Mouse (Mus musculus) kidney, embryonic 14.5 days (tissue): ENCODE measurements at regions not wholly inside any gene's neighbourhood (a gene's known extent, or its start where the extent isn't known, plus 50 kb on each side); places are given as distances from the start of the nearest gene placed in this dataset.

Source experiments
- ATAC-seq: fragments of 200-750 bp; cut with Nextera tagmentation; 2 replicates; pipeline ENCODE4 v1.8.0; 2017; ENCODE audit warnings: moderate number of reproducible peaks, mild to moderate bottlenecking, moderate TSS enrichment, moderate library complexity; ENCODE audit not compliant: low FRiP score, low TSS enrichment
- H3K27ac ChIP-seq: fragments of 300-500 bp; sonication (generic); 2 replicates; pipeline ENCODE4 v1.5.1; 2014; ENCODE audit warnings: low read depth, mild to moderate bottlenecking, low read length, moderate library complexity, mixed read lengths
- H3K27me3 ChIP-seq: fragments of 300-500 bp; sonication (generic); 2 replicates; pipeline ENCODE4 v1.6.1; 2014; ENCODE audit warnings: mild to moderate bottlenecking, low read length; ENCODE audit not compliant: control insufficient read depth, insufficient read depth
- H3K36me3 ChIP-seq: fragments of 300-500 bp; sonication (generic); 2 replicates; pipeline ENCODE4 v1.6.1; 2014; ENCODE audit warnings: low read length, mixed read lengths; ENCODE audit not compliant: control insufficient read depth, insufficient read depth
- H3K4me1 ChIP-seq: fragments of 300-500 bp; sonication (generic); 2 replicates; pipeline ENCODE4 v1.6.1; 2014; ENCODE audit warnings: low read length, mixed read lengths; ENCODE audit not compliant: control insufficient read depth, insufficient read depth
- H3K4me2 ChIP-seq: fragments of 300-500 bp; sonication (generic); replicated peaks from 2 replicates; pipeline ENCODE4 v1.6.1; 2014; ENCODE audit warnings: low read depth, mild to moderate bottlenecking, low read length
- H3K4me3 ChIP-seq: fragments of 300-500 bp; sonication (generic); 2 replicates; pipeline ENCODE4 v1.5.1; 2014; ENCODE audit warnings: mild to moderate bottlenecking, low read length
- H3K9ac ChIP-seq: fragments of 300-500 bp; sonication (generic); 2 replicates; pipeline ENCODE4 v1.6.1; 2014; ENCODE audit warnings: low read depth, mild to moderate bottlenecking, low read length, moderate library complexity
- H3K9me3 ChIP-seq: fragments of 300-500 bp; sonication (generic); 2 replicates; pipeline ENCODE4 v1.6.1; 2016; ENCODE audit warnings: low read length; ENCODE audit not compliant: control insufficient read depth
- WGBS: fragments of 180-500 bp; shearing (Covaris S2); extraction: QIAGEN DNeasy Blood & Tissue Kit; methylation state at CpG from one replicate; pipeline ENCODE4 v1.1.7; 2014; 5-methylcytosine and 5-hydroxymethylcytosine counted together

- H3K9ac ChIP-seq, result no peak overlapping the region
- H3K27me3 ChIP-seq, result no peaks in the 10 kb centered on the region
- no peak overlapping the region for H3K4me2 ChIP-seq
- H3K36me3 ChIP-seq, result no peaks in the 10 kb centered on the region
- ATAC-seq, result no peak
- H3K9me3 ChIP-seq, result no peaks in the 10 kb centered on the region
- no peak overlapping the region for H3K4me3 ChIP-seq
- H3K4me1 ChIP-seq, result no peaks in the 10 kb centered on the region
- 91% methylated on average over 3 of the region's 3 CpGs for WGBS
- no peak overlapping the region for H3K27ac ChIP-seq
Measured at GRCm38 (mm10) chr3:128030352-128030751, 134.2 kb upstream of the Fam241a start.

- H3K27ac ChIP-seq, result no peak overlapping the region
- ATAC-seq, result no peak
- 48% methylated on average over 5 of the region's 5 CpGs for WGBS
Measured at GRCm38 (mm10) chr3:128029565-128029915, 133.4 kb upstream of the Fam241a start.

GRCm38 (mm10) chr3:128028856-128029564 is 132.9 kb upstream of the Fam241a start:
- H3K9me3 ChIP-seq, result no peaks in the 10 kb centered on the region
- no peak for ATAC-seq
- no peak overlapping the region for H3K27ac ChIP-seq
- H3K4me3 ChIP-seq, result no peak overlapping the region
- H3K4me2 ChIP-seq, result no peak overlapping the region
- no peaks in the 10 kb centered on the region for H3K4me1 ChIP-seq
- no peaks in the 10 kb centered on the region for H3K36me3 ChIP-seq
- WGBS, result 7% methylated on average over 11 of the region's 11 CpGs
- no peaks in the 10 kb centered on the region for H3K27me3 ChIP-seq
- no peak overlapping the region for H3K9ac ChIP-seq

More at GRCm38 (mm10) chr3:128029565-128029915, 133.4 kb upstream of the Fam241a start:
- H3K4me3 ChIP-seq, result no peak overlapping the region
- no peaks in the 10 kb centered on the region for H3K9me3 ChIP-seq
- H3K9ac ChIP-seq, result no peak overlapping the region
- no peaks in the 10 kb centered on the region for H3K4me1 ChIP-seq
- no peak overlapping the region for H3K4me2 ChIP-seq
- no peaks in the 10 kb centered on the region for H3K27me3 ChIP-seq
- H3K36me3 ChIP-seq, result no peaks in the 10 kb centered on the region

- no peaks in the 10 kb centered on the region for H3K9me3 ChIP-seq
- 93% methylated on average over 12 of the region's 12 CpGs for whole genome bisulfite sequencing
- no peaks in the 10 kb centered on the region for H3K36me3 ChIP-seq
- no peaks in the 10 kb centered on the region for H3K4me1 ChIP-seq
- no peak overlapping the region for H3K27ac ChIP-seq
- H3K4me2 ChIP-seq, result no peak overlapping the region
- H3K4me3 ChIP-seq, result no peak overlapping the region
- no peak for ATAC-seq
- H3K27me3 ChIP-seq, result no peaks in the 10 kb centered on the region
- H3K9ac ChIP-seq, result no peak overlapping the region
Measured at GRCm38 (mm10) chr3:128024856-128025255, 128.7 kb upstream of the Fam241a start.

GRCm38 (mm10) chr3:128014909-128015308 is 118.8 kb upstream of the Fam241a start:
- no peak overlapping the region for H3K9ac ChIP-seq
- H3K9me3 ChIP-seq, result no peaks in the 10 kb centered on the region
- H3K4me2 ChIP-seq, result no peak overlapping the region
- no peaks in the 10 kb centered on the region for H3K4me1 ChIP-seq
- no peaks in the 10 kb centered on the region for H3K27me3 ChIP-seq
- ATAC-seq, result no peak
- WGBS, result 83% methylated on average over 1 of the region's 1 CpGs
- H3K27ac ChIP-seq, result no peak overlapping the region
- no peaks in the 10 kb centered on the region for H3K36me3 ChIP-seq
- no peak overlapping the region for H3K4me3 ChIP-seq

GRCm38 (mm10) chr3:128002905-128003641 is 106.9 kb upstream of the Fam241a start:
- H3K27ac ChIP-seq, result no peak overlapping the region

GRCm38 (mm10) chr3:128001924-128002501 is 105.9 kb upstream of the Fam241a start:
- Histone ChIP-seq H3K36me3 (no peaks in the 10 kb centered on the region), H3K9me3 (no peaks in the 10 kb centered on the region), H3K9ac (no peak overlapping the region), H3K4me2 (no peak overlapping the region), H3K27me3 (no peaks in the 10 kb centered on the region), H3K4me3 (no peak overlapping the region), H3K27ac (no peak overlapping the region), H3K4me1 (0 out of 2 replicates have a peak, but pooled peaks cover 2% of the 10 kb centered on the region)
- peak; percentile 67; the same call in 1 of the 2 replicates for ATAC-seq
- 44% methylated on average over 6 of the region's 6 CpGs for WGBS

More at GRCm38 (mm10) chr3:128002905-128003641, 106.9 kb upstream of the Fam241a start:
- no peak overlapping the region for H3K4me2 ChIP-seq
- H3K9ac ChIP-seq, result no peak overlapping the region
- H3K36me3 ChIP-seq, result no peaks in the 10 kb centered on the region
- 0 out of 2 replicates have a peak, but pooled peaks cover 2% of the 10 kb centered on the region for H3K4me1 ChIP-seq
- no peaks in the 10 kb centered on the region for H3K9me3 ChIP-seq
- H3K4me3 ChIP-seq, result no peak overlapping the region
- 49% methylated on average over 18 of the region's 18 CpGs for WGBS
- no peaks in the 10 kb centered on the region for H3K27me3 ChIP-seq
- ATAC-seq, result peak; percentile 73

GRCm38 (mm10) chr3:127995678-127996077 is 99.6 kb upstream of the Fam241a start:
- Histone ChIP-seq H3K9ac (no peak overlapping the region), H3K9me3 (no peaks in the 10 kb centered on the region), H3K36me3 (no peaks in the 10 kb centered on the region), H3K27ac (no peak overlapping the region), H3K4me1 (no peaks in the 10 kb centered on the region), H3K4me3 (no peak overlapping the region), H3K4me2 (no peak overlapping the region), H3K27me3 (no peaks in the 10 kb centered on the region)
- ATAC-seq, result no peak
- 58% methylated on average over 7 of the region's 7 CpGs for WGBS

GRCm38 (mm10) chr3:127987583-127987982 is 91.5 kb upstream of the Fam241a start:
- 48% methylated on average over 6 of the region's 6 CpGs for WGBS
- Histone ChIP-seq H3K4me2 (no peak overlapping the region), H3K4me3 (no peak overlapping the region), H3K27ac (no peak overlapping the region), H3K4me1 (no peaks in the 10 kb centered on the region), H3K9ac (no peak overlapping the region), H3K36me3 (no peaks in the 10 kb centered on the region), H3K27me3 (no peaks in the 10 kb centered on the region), H3K9me3 (no peaks in the 10 kb centered on the region)
- ATAC-seq, result no peak
